Mouse (Mus musculus) heart, adult 2 months (tissue): ENCODE measurements around the gene Myo18a. TPM values are rescaled to one million over a fixed set of nuclear protein-coding genes. Genes with fewer than 3 reads are reported as not detected.

ENCODE experiments used
- DNase-seq, 2 experiments: peaks; one replicate each; pipeline ENCODE4 v3.0.0; 2021
- H3K27ac ChIP-seq: fragments of 200-600 bp; 2 replicates; pipeline ENCODE4 v1.8.1; 2022
- H3K27me3 ChIP-seq: fragments of 200-500 bp; 2 replicates; pipeline ENCODE4 v1.6.1; 2012; ENCODE audit warnings: mild to moderate bottlenecking, low read length, inconsistent platforms, mixed read lengths; ENCODE audit not compliant: control insufficient read depth, insufficient read depth
- H3K36me3 ChIP-seq: fragments of 200-500 bp; 2 replicates; pipeline ENCODE4 v1.6.1; 2012; ENCODE audit warnings: low read length, inconsistent platforms; ENCODE audit not compliant: control insufficient read depth, insufficient read depth
- H3K4me1 ChIP-seq: fragments of 200-500 bp; 2 replicates; pipeline ENCODE4 v1.6.1; 2011; ENCODE audit warnings: low read length; ENCODE audit not compliant: control insufficient read depth, insufficient read depth
- H3K4me3 ChIP-seq: fragments of 200-600 bp; 2 replicates; pipeline ENCODE4 v1.8.1; 2022
- H3K79me2 ChIP-seq: fragments of 200-500 bp; replicated peaks from 2 replicates; pipeline ENCODE4 v1.6.1; 2012; ENCODE audit warnings: mild to moderate bottlenecking, inconsistent platforms, low read length, moderate library complexity, mixed read lengths; ENCODE audit not compliant: control insufficient read depth, insufficient read depth
- H3K9ac ChIP-seq: fragments of 200-500 bp; 2 replicates; pipeline ENCODE4 v1.6.1; 2012; ENCODE audit warnings: low read depth, mild to moderate bottlenecking, control low read depth, inconsistent platforms, low read length, mixed read lengths
- CTCF ChIP-seq: fragments of 200-600 bp; IDR thresholded peaks from 2 replicates; pipeline ENCODE4 v1.8.1; 2022; ENCODE audit warnings: antibody characterized with exemption, mild to moderate bottlenecking, moderate library complexity
- EP300 ChIP-seq: fragments of 200-500 bp; IDR thresholded peaks from 2 replicates; pipeline ENCODE4 v1.6.1; 2011; ENCODE audit warnings: low read depth, low read length, control low read depth; ENCODE audit not compliant: insufficient read depth
- POLR2A ChIP-seq: fragments of 200-500 bp; IDR thresholded peaks from 2 replicates; pipeline ENCODE4 v1.6.1; 2011; ENCODE audit warnings: mild to moderate bottlenecking, low read depth, low read length, control low read depth; ENCODE audit not compliant: insufficient read depth
- WGBS: fragments of 180-500 bp; shearing (Covaris S2); methylation state at CpG from one replicate; pipeline ENCODE4 v1.1.7; 2018; 5-methylcytosine and 5-hydroxymethylcytosine counted together
- intact Hi-C: fragments of 180-260 bp; cut with DNase I; formaldehyde crosslinking; loops from one replicate; pipeline ENCODE4 v1.15.1; 2025
- polyA plus RNA-seq: library from polyadenylated mRNA; depleted of rRNA; stranded (reverse); fragments of >200 nt; gene quantifications from 2 replicates; pipeline ENCODE4 v1.2.3, GENCODE M21; 2012
- total RNA-seq, 2 experiments: library from RNA; stranded (reverse); gene quantifications; 2 replicates each; pipeline ENCODE4 v1.2.3; 2021

Gene Myo18a
- total and polyA plus RNA-seq, 3 experiments: 98.6 to 274 (median 240) TPM

GRCm38 (mm10) chr11:77864771-77865170 is 101.7 kb downstream of the Myo18a start:
- Histone ChIP-seq H3K79me2 (no peaks in the 10 kb centered on the region), H3K27me3 (no peaks in the 10 kb centered on the region), H3K4me1 (no peaks in the 10 kb centered on the region), H3K27ac (no peak overlapping the region), H3K4me3 (no peak overlapping the region), H3K9ac (no peak overlapping the region), H3K36me3 (no peaks in the 10 kb centered on the region)
- no peak for TF ChIP-seq CTCF
- 77% methylated on average over 12 of the region's 12 CpGs for WGBS
- no peak for DNase-seq
- intact Hi-C loops: loop anchor here (5.0 kb wide), 1 partner anchor 32 kb away; no protein-coding TSS in a partner anchor

GRCm38 (mm10) chr11:77867419-77868083 is 104.5 kb downstream of the Myo18a start:
- no peak overlapping the region for H3K4me3 ChIP-seq
- no peaks in the 10 kb centered on the region for H3K79me2 ChIP-seq
- H3K4me1 ChIP-seq: no peaks in the 10 kb centered on the region; the same call in 1 of the 2 replicates
- no peaks in the 10 kb centered on the region for H3K36me3 ChIP-seq
- no peak overlapping the region for H3K27ac ChIP-seq
- intact Hi-C loops: loop anchor here (5.0 kb wide), 1 partner anchor 35 kb away; no protein-coding TSS in a partner anchor
- DNase-seq: no peak
- no peaks in the 10 kb centered on the region for H3K27me3 ChIP-seq
- 43% methylated on average over 11 of the region's 12 CpGs for WGBS
- TF ChIP-seq EP300 (no peak), CTCF (no peak), POLR2A (no peak)
- H3K9ac ChIP-seq: no peak overlapping the region

GRCm38 (mm10) chr11:77871436-77871835 is 108.4 kb downstream of the Myo18a start:
- Histone ChIP-seq H3K79me2 (no peaks in the 10 kb centered on the region), H3K9ac (no peak overlapping the region), H3K27me3 (no peaks in the 10 kb centered on the region), H3K36me3 (no peaks in the 10 kb centered on the region), H3K4me3 (no peak overlapping the region), H3K27ac (no peak overlapping the region), H3K4me1 (peaks cover 3% of the 10 kb centered on the region)
- intact Hi-C loops: no loop called here
- no peak for TF ChIP-seq POLR2A
- no peak for TF ChIP-seq EP300
- no peak for TF ChIP-seq CTCF
- WGBS: 23% methylated on average over 4 of the region's 4 CpGs
- no peak for DNase-seq

DNA sequence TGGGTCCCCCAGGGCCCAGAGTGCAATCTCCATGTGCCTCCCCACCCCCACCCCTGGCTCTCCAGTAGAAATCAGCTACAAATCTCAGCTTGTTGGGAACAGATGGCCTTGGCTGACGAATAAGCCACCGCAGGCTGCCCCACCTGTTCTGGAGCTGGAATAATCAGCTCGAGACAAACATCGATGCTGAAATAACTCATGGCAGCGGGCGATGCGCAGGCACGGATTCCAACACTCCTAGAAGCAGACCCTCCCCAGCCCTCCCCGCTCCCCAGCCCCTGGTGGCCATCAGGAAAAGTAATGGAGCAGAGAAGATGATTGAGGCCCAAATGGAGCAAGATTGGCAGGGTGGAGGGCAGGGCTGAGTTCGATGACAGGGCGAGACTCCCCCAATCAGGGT is 109.2 kb downstream of the Myo18a start:
- H3K4me1 ChIP-seq: peaks cover 3% of the 10 kb centered on the region
- H3K79me2 ChIP-seq: no peaks in the 10 kb centered on the region
- H3K36me3 ChIP-seq: no peaks in the 10 kb centered on the region
- no peak overlapping the region for H3K27ac ChIP-seq
- no peak overlapping the region for H3K4me3 ChIP-seq
- no peak overlapping the region for H3K9ac ChIP-seq
- 4% methylated on average over 11 of the region's 11 CpGs for WGBS
- no peak for DNase-seq
- TF ChIP-seq EP300 (no peak), CTCF (no peak), POLR2A (no peak)
- H3K27me3 ChIP-seq: no peaks in the 10 kb centered on the region
- intact Hi-C loops: no loop called here

- 13% methylated on average over 7 of the region's 7 CpGs for WGBS
- no peak overlapping the region for H3K4me3 ChIP-seq
- no peak overlapping the region for H3K9ac ChIP-seq
- H3K4me1 ChIP-seq: peaks cover 3% of the 10 kb centered on the region
- no peaks in the 10 kb centered on the region for H3K36me3 ChIP-seq
- intact Hi-C loops: no loop called here
- no peak for TF ChIP-seq CTCF
- no peak for TF ChIP-seq POLR2A
- no peak for TF ChIP-seq EP300
- no peak for DNase-seq
- H3K27ac ChIP-seq: no peak overlapping the region
- H3K27me3 ChIP-seq: no peaks in the 10 kb centered on the region
- H3K79me2 ChIP-seq: no peaks in the 10 kb centered on the region
Measured at GRCm38 (mm10) chr11:77872685-77873084, 109.6 kb downstream of the Myo18a start.

- intact Hi-C loops: no loop called here
- TF ChIP-seq EP300: no peak
- no peak for TF ChIP-seq CTCF
- TF ChIP-seq POLR2A: no peak
Measured at GRCm38 (mm10) chr11:77873116-77873515, 110.1 kb downstream of the Myo18a start.

More at GRCm38 (mm10) chr11:77873116-77873515, 110.1 kb downstream of the Myo18a start:
- no peaks in the 10 kb centered on the region for H3K79me2 ChIP-seq
- WGBS: 19% methylated on average over 3 of the region's 3 CpGs
- no peak overlapping the region for H3K27ac ChIP-seq
- peaks cover 3% of the 10 kb centered on the region for H3K4me1 ChIP-seq
- no peaks in the 10 kb centered on the region for H3K27me3 ChIP-seq
- DNase-seq: no peak
- no peak overlapping the region for H3K4me3 ChIP-seq
- no peak overlapping the region for H3K9ac ChIP-seq
- no peaks in the 10 kb centered on the region for H3K36me3 ChIP-seq
